Mouse (Mus musculus) hindbrain, postnatal 0 days (tissue): ENCODE measurements around the gene Slc12a6. TPM values are rescaled to one million over a fixed set of nuclear protein-coding genes. Genes with fewer than 3 reads are reported as not detected.

Experiments used
- ATAC-seq: fragments of 200-750 bp; cut with Nextera tagmentation; 2 replicates; pipeline ENCODE4 v1.8.0; 2017; ENCODE audit warnings: mild to moderate bottlenecking, moderate TSS enrichment, moderate library complexity
- DNase-seq: peaks from one replicate; pipeline ENCODE4 v3.0.0-alpha.2; 2015; ENCODE audit warnings: low spot score
- H3K27ac ChIP-seq: fragments of 300-500 bp; sonication (generic); 2 replicates; pipeline ENCODE4 v1.5.1; 2014; ENCODE audit warnings: mild to moderate bottlenecking
- H3K27me3 ChIP-seq: fragments of 300-500 bp; sonication (generic); 2 replicates; pipeline ENCODE4 v1.6.1; 2014; ENCODE audit warnings: low read length, mixed read lengths; ENCODE audit not compliant: insufficient read depth
- H3K36me3 ChIP-seq: fragments of 300-500 bp; sonication (generic); 2 replicates; pipeline ENCODE4 v1.6.1; 2014; ENCODE audit warnings: low read length, mixed read lengths; ENCODE audit not compliant: insufficient read depth
- H3K4me1 ChIP-seq: fragments of 300-500 bp; sonication (generic); 2 replicates; pipeline ENCODE4 v1.6.1; 2014; ENCODE audit warnings: antibody characterized with exemption, low read length, mixed read lengths; ENCODE audit not compliant: insufficient read depth
- H3K4me2 ChIP-seq: fragments of 300-500 bp; sonication (generic); 2 replicates; pipeline ENCODE4 v1.6.1; 2014; ENCODE audit warnings: low read depth, mild to moderate bottlenecking, low read length, moderate library complexity, mixed read lengths
- H3K4me3 ChIP-seq: fragments of 300-500 bp; sonication (generic); 2 replicates; pipeline ENCODE4 v1.5.1; 2014; ENCODE audit warnings: low read length
- H3K9ac ChIP-seq: fragments of 300-500 bp; sonication (generic); replicated peaks from 2 replicates; pipeline ENCODE4 v1.6.1; 2014; ENCODE audit warnings: mild to moderate bottlenecking, low read length, moderate library complexity, mixed read lengths
- H3K9me3 ChIP-seq: fragments of 300-500 bp; sonication (generic); 2 replicates; pipeline ENCODE4 v1.6.1; 2016; ENCODE audit warnings: low read length, mixed read lengths
- CTCF ChIP-seq: IDR thresholded peaks from 2 replicates; pipeline ENCODE4 v1.5.1; 2016; ENCODE audit warnings: antibody characterized with exemption, control low read depth, low read depth
- WGBS: fragments of 180-500 bp; shearing (Covaris S2); extraction: QIAGEN DNeasy Blood & Tissue Kit; methylation state at CpG from one replicate; pipeline ENCODE4 v1.1.7; 2014; 5-methylcytosine and 5-hydroxymethylcytosine counted together
- polyA plus RNA-seq: library from polyadenylated mRNA; unstranded; fragments of >200 nt; fragmentation: Nextera tagmentation; extraction: Ambion mirVana; gene quantifications from 2 replicates; pipeline ENCODE4 v1.2.1, GENCODE M21; 2015
- total RNA-seq: library from RNA; depleted of rRNA; stranded (reverse); fragments of >200 nt; gene quantifications from 2 replicates; pipeline ENCODE4 v1.2.3, GENCODE M21; 2014; rRNA removed

Gene Slc12a6
- total RNA-seq: 55.5 and 68.2 TPM in 2 replicates
- 12.6 and 13.6 TPM in 2 replicates for polyA plus RNA-seq

DNA sequence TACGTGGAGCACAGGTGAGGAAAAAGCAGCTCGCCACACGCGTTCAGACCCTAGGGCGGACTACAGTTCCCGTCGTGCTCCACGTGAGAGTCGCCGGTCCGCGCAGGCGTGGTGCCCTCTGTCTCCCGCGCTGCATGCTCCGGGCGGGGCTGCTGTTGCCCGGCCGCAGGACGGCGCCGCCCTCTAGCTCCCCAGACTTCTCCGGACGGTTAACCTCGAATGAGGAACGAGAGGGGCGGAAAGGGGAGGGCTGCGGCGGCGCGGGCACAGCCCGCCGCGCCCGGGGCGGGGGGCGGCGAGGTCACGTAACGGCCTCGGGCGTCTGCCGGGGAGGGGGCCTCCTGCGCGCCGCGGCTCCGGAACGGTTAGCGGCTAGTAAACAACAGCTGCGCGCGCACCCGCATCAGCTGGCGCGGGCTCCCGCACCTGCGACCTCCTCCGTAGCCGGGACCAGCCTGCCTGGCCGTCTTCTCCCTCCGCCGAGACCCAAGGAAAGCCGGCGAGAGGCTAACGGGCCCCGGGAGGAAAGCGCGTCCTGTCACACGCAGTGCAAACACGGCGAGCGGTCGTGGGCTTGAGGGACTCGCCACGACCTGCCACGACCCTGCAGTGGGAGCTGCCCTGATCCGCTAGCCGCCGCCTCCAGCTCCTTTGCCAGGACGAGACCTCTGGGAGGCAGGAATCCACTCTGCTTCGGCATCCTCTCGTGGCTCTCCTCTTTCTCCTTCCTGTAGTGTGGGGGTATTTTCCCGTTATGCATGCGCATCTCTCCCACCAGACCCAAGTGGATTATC is at the start of gene Slc12a6:
Slc12a6 (plus strand) TSS at position 378 of the 794 bp plus-strand sequence.
- peak within 1 kb of the TSS; percentile 85 for H3K9ac ChIP-seq
- H3K36me3 ChIP-seq: no peaks in the 10 kb centered on the region
- TF ChIP-seq CTCF: no peak
- WGBS: under 1% methylated on average over 76 of the region's 85 CpGs
- peak within 1 kb of the TSS; percentile 87 for H3K4me3 ChIP-seq
- ATAC-seq (peak; percentile 95), DNase-seq (peak; percentile 94)
- peak within 1 kb of the TSS; percentile 96 for H3K27ac ChIP-seq
- H3K27me3 ChIP-seq: no peaks in the 10 kb centered on the region
- H3K4me1 ChIP-seq: peaks cover 22% of the 10 kb centered on the region
- H3K9me3 ChIP-seq: no peaks in the 10 kb centered on the region
- peak within 1 kb of the TSS; percentile 87 for H3K4me2 ChIP-seq

DNA sequence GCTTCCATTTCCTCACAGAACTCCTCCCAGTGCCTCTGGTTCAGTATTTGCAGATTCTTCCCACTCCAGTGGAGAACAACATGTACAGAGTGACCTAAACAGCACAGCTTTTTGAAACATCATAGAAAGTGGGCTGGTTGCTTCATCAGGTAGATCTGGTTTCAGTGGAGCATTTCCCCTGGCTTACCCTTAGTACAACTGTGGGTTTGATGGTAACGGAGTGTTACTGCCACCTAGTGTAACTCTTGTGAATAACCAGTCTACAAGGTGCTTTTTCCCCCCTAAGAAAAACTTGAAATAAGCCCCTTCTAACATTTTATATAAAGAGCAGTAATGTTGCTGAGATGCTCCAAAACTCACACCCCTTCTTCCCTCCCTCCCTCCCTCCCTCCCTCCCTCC is 49.6 kb upstream of the Slc12a6 start:
- ATAC-seq: 0 out of 2 replicates have a peak, but pooled peaks have one; percentile 70
- Histone ChIP-seq H3K36me3 (no peaks in the 10 kb centered on the region), H3K9me3 (no peaks in the 10 kb centered on the region), H3K27ac (no peak overlapping the region), H3K4me1 (no peaks in the 10 kb centered on the region), H3K4me2 (no peak overlapping the region), H3K27me3 (no peaks in the 10 kb centered on the region), H3K4me3 (no peak overlapping the region), H3K9ac (no peak overlapping the region)
- WGBS: 3% methylated on average over 1 of the region's 1 CpGs
- peak; percentile 79 for TF ChIP-seq CTCF
- peak; percentile 76 for DNase-seq

DNA sequence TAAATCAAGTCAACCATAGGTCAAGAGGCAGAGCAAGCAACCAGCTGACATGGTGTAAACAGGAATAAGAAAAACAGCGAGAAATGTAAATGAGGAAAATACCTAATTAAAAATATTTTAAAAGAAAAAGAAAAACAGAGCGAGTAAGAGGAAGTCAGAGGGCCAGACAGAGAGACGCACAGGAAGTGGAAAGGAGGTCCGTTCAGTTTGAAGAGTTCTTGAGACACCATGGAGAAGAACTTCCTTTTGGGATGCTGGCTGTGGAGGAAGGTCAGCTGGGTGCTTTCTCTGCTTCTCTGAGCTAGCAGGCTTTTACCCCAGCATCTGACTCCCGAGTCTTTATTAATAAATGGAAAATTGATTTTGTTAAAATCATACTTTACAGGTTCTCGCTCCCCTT is 48.0 kb upstream of the Slc12a6 start:
- Histone ChIP-seq H3K4me1 (no peaks in the 10 kb centered on the region), H3K4me2 (no peak overlapping the region), H3K36me3 (no peaks in the 10 kb centered on the region), H3K27me3 (no peaks in the 10 kb centered on the region), H3K9ac (no peak overlapping the region), H3K27ac (no peak overlapping the region), H3K4me3 (no peak overlapping the region), H3K9me3 (no peaks in the 10 kb centered on the region)
- ATAC-seq: no peak
- no peak for DNase-seq
- 76% methylated on average over 6 of the region's 6 CpGs for WGBS
- no peak for TF ChIP-seq CTCF

DNA sequence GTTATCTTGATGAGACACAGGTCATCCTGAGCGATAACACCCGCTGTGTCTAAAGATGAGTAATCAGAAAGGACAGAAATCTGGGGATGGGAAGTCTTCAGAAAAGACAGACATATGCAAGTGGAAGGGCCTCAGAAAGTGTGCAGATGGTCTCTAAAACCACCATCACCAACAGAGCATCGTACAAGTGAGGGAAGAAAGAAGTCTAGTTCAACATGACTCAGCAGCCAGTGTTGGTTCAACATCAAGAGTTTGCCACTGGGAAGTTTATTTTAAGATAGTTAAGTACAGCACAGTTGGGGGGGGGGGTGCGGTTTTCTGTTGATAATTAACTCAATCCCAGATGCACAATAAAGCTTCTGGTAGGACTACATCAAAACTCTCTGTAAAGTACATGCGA is 44.7 kb upstream of the Slc12a6 start:
- Histone ChIP-seq H3K4me3 (no peak overlapping the region), H3K4me1 (no peaks in the 10 kb centered on the region), H3K9me3 (no peaks in the 10 kb centered on the region), H3K27me3 (no peaks in the 10 kb centered on the region), H3K27ac (no peak overlapping the region), H3K36me3 (no peaks in the 10 kb centered on the region), H3K4me2 (no peak overlapping the region), H3K9ac (no peak overlapping the region)
- no peak for TF ChIP-seq CTCF
- 94% methylated on average over 5 of the region's 5 CpGs for WGBS
- DNase-seq (no peak), ATAC-seq (no peak)

DNA sequence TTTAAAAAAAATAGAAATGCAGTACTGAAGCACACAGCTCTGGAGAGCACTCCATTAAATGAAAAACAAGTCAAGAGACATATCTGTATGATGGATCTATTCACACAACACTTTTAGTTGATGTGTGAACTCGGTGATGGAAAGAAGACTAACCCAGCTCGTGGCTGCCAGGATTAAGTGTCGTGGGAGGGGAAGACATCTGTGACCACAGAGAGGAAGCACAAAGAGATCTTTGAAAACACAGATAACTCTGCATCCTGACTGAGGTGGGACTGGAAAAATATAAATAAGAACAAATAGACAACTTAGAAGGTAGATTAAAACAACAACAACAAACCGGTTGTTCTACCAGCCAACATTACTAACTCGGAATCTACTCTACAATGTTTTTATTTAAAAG is 43.0 kb upstream of the Slc12a6 start:
- TF ChIP-seq CTCF: no peak
- Histone ChIP-seq H3K9ac (no peak overlapping the region), H3K4me1 (no peaks in the 10 kb centered on the region), H3K9me3 (no peaks in the 10 kb centered on the region), H3K27me3 (no peaks in the 10 kb centered on the region), H3K4me2 (no peak overlapping the region), H3K4me3 (no peak overlapping the region), H3K36me3 (no peaks in the 10 kb centered on the region), H3K27ac (no peak overlapping the region)
- ATAC-seq (no peak), DNase-seq (no peak)
- 82% methylated on average over 5 of the region's 5 CpGs for WGBS

DNA sequence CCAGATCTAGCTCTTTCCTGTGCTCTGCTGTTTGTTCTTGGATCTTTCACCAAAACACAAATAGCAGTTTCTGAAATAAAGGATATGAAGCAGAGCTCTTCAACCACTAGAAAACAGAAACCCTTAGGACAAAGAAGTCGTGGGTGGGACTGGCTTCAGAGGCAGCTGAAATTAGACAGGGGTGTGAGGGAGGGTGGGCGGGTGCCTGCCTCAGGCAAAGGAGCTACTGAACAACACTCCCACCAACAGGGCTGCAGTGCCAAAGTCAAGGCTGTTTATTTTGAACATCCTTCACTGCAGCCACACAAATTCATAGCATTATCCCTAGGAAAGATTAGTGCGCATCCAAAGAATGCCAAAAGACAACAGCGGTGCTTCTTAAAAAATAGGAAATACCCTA is 41.3 kb upstream of the Slc12a6 start:
- WGBS: 64% methylated on average over 4 of the region's 4 CpGs
- Histone ChIP-seq H3K9me3 (no peaks in the 10 kb centered on the region), H3K4me2 (no peak overlapping the region), H3K27me3 (no peaks in the 10 kb centered on the region), H3K4me1 (no peaks in the 10 kb centered on the region), H3K4me3 (no peak overlapping the region), H3K36me3 (no peaks in the 10 kb centered on the region), H3K9ac (no peak overlapping the region), H3K27ac (no peak overlapping the region)
- no peak for TF ChIP-seq CTCF
- no peak for DNase-seq
- no peak for ATAC-seq

DNA sequence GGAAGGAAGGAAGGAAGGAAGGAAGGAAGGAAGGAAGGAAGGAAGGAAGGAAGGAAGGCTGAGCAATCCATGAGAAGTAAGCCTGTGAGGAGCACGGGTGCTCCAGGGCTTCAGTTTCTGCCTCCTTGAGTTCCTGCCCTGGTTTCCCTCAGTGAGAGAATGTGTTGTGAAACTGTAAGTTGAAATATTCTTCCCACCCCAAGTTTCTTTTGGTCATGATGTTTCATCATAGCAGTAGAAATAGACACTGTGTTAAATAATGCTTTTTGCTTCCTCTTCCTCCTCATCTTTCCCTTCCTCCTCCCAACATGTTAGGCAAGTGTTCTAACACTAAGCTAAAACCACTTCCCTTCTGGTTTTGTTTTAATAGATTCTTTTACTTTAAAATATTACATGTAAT is 33.0 kb upstream of the Slc12a6 start:
- WGBS: 100% methylated on average over 1 of the region's 1 CpGs
- H3K9ac ChIP-seq: no peak overlapping the region

More for the DNA sequence above, 33.0 kb upstream of the Slc12a6 start:
- H3K4me3 ChIP-seq: no peak overlapping the region
- no peaks in the 10 kb centered on the region for H3K36me3 ChIP-seq
- H3K9me3 ChIP-seq: no peaks in the 10 kb centered on the region
- TF ChIP-seq CTCF: no peak
- DNase-seq (no peak), ATAC-seq (no peak)
- H3K27me3 ChIP-seq: no peaks in the 10 kb centered on the region
- H3K4me1 ChIP-seq: no peaks in the 10 kb centered on the region
- no peak overlapping the region for H3K27ac ChIP-seq
- H3K4me2 ChIP-seq: no peak overlapping the region
